17 mouse cellular contexts compared by ENCODE assay signal in the genomic region with DNA sequence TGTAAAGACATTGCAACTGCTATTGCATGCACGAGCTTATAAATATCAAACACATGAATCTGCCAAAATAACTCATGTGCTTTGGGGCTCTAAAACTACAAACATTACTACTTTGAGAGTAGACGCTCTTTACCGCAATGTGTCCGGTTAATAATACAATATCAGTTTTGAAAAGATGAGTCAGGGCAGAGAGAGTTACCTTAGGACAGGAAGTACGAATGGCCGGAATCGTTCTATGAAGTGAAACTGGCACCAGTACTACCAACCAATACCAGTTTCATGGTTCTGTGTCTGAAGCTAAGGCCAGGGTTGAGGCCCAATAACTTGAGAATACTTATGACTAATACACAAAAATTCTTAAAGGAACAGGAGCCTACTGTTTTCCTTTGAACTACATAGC. TPM values are rescaled to one million over a fixed set of nuclear protein-coding genes. Genes with fewer than 3 reads are reported as not detected.
DNase-seq lines count a peak whose midpoint lies in the region; ATAC-seq and TF ChIP-seq lines count a peak whose summit lies in the region.
"Had no signal": no experiment of that assay in that cellular context is flagged by ENCODE, and none has a peak within 500 bp of the region (broad histone marks: within the 10 kb centered on the region; RNA-seq: fewer than 3 reads in every experiment).

No protein-coding gene starts in this region.

- DNase-seq in hindbrain, embryonic 14.5 days (ENCODE audit: low spot score), result no peak
- DNase-seq in urinary bladder, postnatal 25 days (ENCODE audit: low spot score), result no peak
- DNase-seq in right cerebral cortex, adult 18-20 months, result no peak
- no peak for DNase-seq in kidney, adult 11 months
- no peak for DNase-seq in lung, postnatal 36 days
- DNase-seq: spleen, adult 18-20 months; thymus, postnatal 25 days had no signal

- TF ChIP-seq POLR2A in cortical plate, adult 2 months (IDR thresholded peaks at IDR 0.05; ENCODE audit: extremely low read depth, insufficient read depth, low read length), result no peak

- H3K4me1 ChIP-seq in cortical plate, adult 2 months (ENCODE audit: control insufficient read depth, insufficient read depth, low read length), result 0 out of 2 replicates have a peak, but pooled peaks cover 1% of the 10 kb centered on the region
- peaks cover 35% of the 10 kb centered on the region for H3K4me1 ChIP-seq in forebrain, embryonic 13.5 days
- peaks cover 22% of the 10 kb centered on the region for H3K4me1 ChIP-seq in hindbrain, embryonic 14.5 days (replicated peaks; ENCODE audit: control insufficient read depth, insufficient read depth, low read length)
- H3K4me1 ChIP-seq in midbrain, embryonic 15.5 days, result peaks cover 19% of the 10 kb centered on the region
- H3K4me1 ChIP-seq: liver, embryonic 12.5 days had no signal

- H3K36me3 ChIP-seq in forebrain, embryonic 13.5 days (ENCODE audit: poor library complexity, severe bottlenecking), result no peaks in the 10 kb centered on the region
- H3K36me3 ChIP-seq in hindbrain, embryonic 14.5 days (replicated peaks; ENCODE audit: control insufficient read depth, insufficient read depth), result no peaks in the 10 kb centered on the region
- no peaks in the 10 kb centered on the region for H3K36me3 ChIP-seq in midbrain, embryonic 15.5 days (replicated peaks)
- H3K36me3 ChIP-seq: embryonic facial prominence, embryonic 10.5 days; liver, embryonic 12.5 days had no signal

- 59% methylated on average over 7 of the region's 7 CpGs for WGBS in forebrain, embryonic 13.5 days
- WGBS in hindbrain, embryonic 14.5 days, result 55% methylated on average over 7 of the region's 7 CpGs
- WGBS in midbrain, embryonic 15.5 days, result 35% methylated on average over 7 of the region's 7 CpGs

- peak overlapping the region; percentile 72 for H3K9ac ChIP-seq in forebrain, embryonic 13.5 days
- H3K9ac ChIP-seq in hindbrain, embryonic 14.5 days, result peak overlapping the region; percentile 78
- peak overlapping the region; percentile 58 for H3K9ac ChIP-seq in midbrain, embryonic 15.5 days
- H3K9ac ChIP-seq: liver, embryonic 12.5 days had no signal

- ATAC-seq in forebrain, embryonic 13.5 days, result no peak
- ATAC-seq in hindbrain, embryonic 14.5 days (ENCODE audit: low FRiP score), result no peak
- no peak for ATAC-seq in midbrain, embryonic 15.5 days (replicated peaks)
- ATAC-seq: CD4-positive, CD25-positive, alpha-beta regulatory T cell, adult 4 months; intestine, postnatal 0 days; liver, embryonic 12.5 days had no signal

- no peak for TF ChIP-seq CTCF in cortical plate, adult 2 months (IDR thresholded peaks at IDR 0.05; ENCODE audit: extremely low read depth, insufficient read depth, low read length)

- peak overlapping the region; percentile 88 for H3K4me3 ChIP-seq in cortical plate, adult 2 months (ENCODE audit: insufficient read depth, low read length)
- peak overlapping the region; percentile 46 for H3K4me3 ChIP-seq in forebrain, embryonic 13.5 days
- peak overlapping the region; percentile 47 for H3K4me3 ChIP-seq in hindbrain, embryonic 14.5 days (replicated peaks; ENCODE audit: low read length)
- H3K4me3 ChIP-seq in midbrain, embryonic 15.5 days, result peak overlapping the region; percentile 43
- H3K4me3 ChIP-seq: embryonic facial prominence, embryonic 10.5 days; heart, adult 2 months; liver, embryonic 12.5 days had no signal

- peak overlapping the region; percentile 89 for H3K27ac ChIP-seq in cortical plate, adult 2 months (ENCODE audit: insufficient read depth, low read length)
- peak overlapping the region; percentile 93 for H3K27ac ChIP-seq in forebrain, embryonic 13.5 days
- peak overlapping the region; percentile 97 for H3K27ac ChIP-seq in hindbrain, embryonic 14.5 days
- peak overlapping the region; percentile 91 for H3K27ac ChIP-seq in midbrain, embryonic 15.5 days
- H3K27ac ChIP-seq: embryonic facial prominence, embryonic 10.5 days; heart, adult 2 months; liver, embryonic 12.5 days; stomach, postnatal 0 days had no signal

- H3K27me3 ChIP-seq in forebrain, embryonic 13.5 days, result peaks cover 30% of the 10 kb centered on the region
- no peaks in the 10 kb centered on the region for H3K27me3 ChIP-seq in hindbrain, embryonic 14.5 days (ENCODE audit: control insufficient read depth, insufficient read depth, low read length)
- no peaks in the 10 kb centered on the region for H3K27me3 ChIP-seq in midbrain, embryonic 15.5 days (replicated peaks)

- H3K4me2 ChIP-seq in forebrain, embryonic 13.5 days, result peak overlapping the region; percentile 53
- peak overlapping the region; percentile 82 for H3K4me2 ChIP-seq in hindbrain, embryonic 14.5 days (replicated peaks)
- H3K4me2 ChIP-seq in midbrain, embryonic 15.5 days, result peak overlapping the region; percentile 45
- H3K4me2 ChIP-seq: liver, embryonic 12.5 days had no signal

- H3K9me3 ChIP-seq in forebrain, embryonic 13.5 days (replicated peaks), result no peaks in the 10 kb centered on the region
- H3K9me3 ChIP-seq in hindbrain, embryonic 14.5 days (ENCODE audit: control insufficient read depth, low read length), result no peaks in the 10 kb centered on the region
- H3K9me3 ChIP-seq in midbrain, embryonic 15.5 days, result no peaks in the 10 kb centered on the region
- H3K9me3 ChIP-seq: embryonic facial prominence, embryonic 10.5 days; liver, embryonic 12.5 days had no signal

RNA-seq across cellular contexts. Expression of a gene that starts 2.6 kb away (rescaled TPM):
- 71.5 and 74.1 TPM in 2 replicates for polyA plus RNA-seq in cortical plate, adult 2 months (2012; rRNA removed)
- 116 and 131 TPM in 2 replicates for polyA plus RNA-seq in forebrain, embryonic 13.5 days (2015; fragmentation: Nextera tagmentation; extraction: Ambion mirVana)
- 187 and 202 TPM in 2 replicates for polyA plus RNA-seq in hindbrain, embryonic 14.5 days (2014; fragmentation: Nextera tagmentation; extraction: Ambion mirVana)
- 322 and 331 TPM in 2 replicates for polyA plus RNA-seq in midbrain, embryonic 15.5 days (2015; fragmentation: Nextera tagmentation; extraction: Ambion mirVana)
- polyA plus RNA-seq: heart, postnatal 0 days; liver, embryonic 12.5 days had no signal
